18 mouse cellular contexts compared by ENCODE assay signal in the genomic region with DNA sequence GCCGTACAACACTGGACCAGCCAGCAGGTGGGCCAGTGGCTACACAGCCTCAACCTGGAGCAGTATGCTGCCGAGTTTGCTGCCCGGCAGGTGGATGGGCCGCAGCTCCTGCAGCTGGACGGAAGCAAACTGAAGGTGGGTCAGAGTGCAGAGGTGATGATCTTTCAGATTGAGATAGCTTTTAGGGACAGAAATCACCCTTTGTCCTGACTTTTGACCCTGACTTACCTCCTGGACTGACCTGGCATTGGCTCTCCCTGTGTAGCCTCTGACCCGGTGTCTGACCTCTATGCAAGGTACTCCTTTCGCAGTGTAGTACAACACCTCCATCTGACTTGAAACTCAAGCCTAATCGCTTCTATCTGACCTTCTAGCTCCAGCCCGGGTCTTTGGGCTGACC. TPM values are rescaled to one million over a fixed set of nuclear protein-coding genes. Genes with fewer than 3 reads are reported as not detected.
"Had no signal": no experiment of that assay in that cellular context is flagged by ENCODE, and none has a peak within 500 bp of the region (broad histone marks: within the 10 kb centered on the region; RNA-seq: fewer than 3 reads in every experiment).

No protein-coding gene starts in this region.

- H3K27me3 ChIP-seq: midbrain, embryonic 12.5 days; neural tube, embryonic 12.5 days; stomach, embryonic 15.5 days had no signal

- ATAC-seq: midbrain, embryonic 16.5 days had no signal

- H3K9ac ChIP-seq: lung, embryonic 14.5 days; midbrain, embryonic 12.5 days; neural tube, embryonic 12.5 days; stomach, embryonic 15.5 days had no signal

- DNase-seq: lung, adult 18-20 months; lung, embryonic 14.5 days; lung, postnatal 10 days; lung, postnatal 4 days; midbrain, embryonic 14.5 days; right cerebral cortex, postnatal 14 days; thymus, postnatal 14 days; thymus, postnatal 36 days had no signal

- H3K4me2 ChIP-seq: lung, embryonic 14.5 days; midbrain, embryonic 12.5 days; neural tube, embryonic 12.5 days; stomach, embryonic 15.5 days had no signal

- H3K9me3 ChIP-seq: midbrain, embryonic 10.5 days; midbrain, embryonic 12.5 days; neural tube, embryonic 12.5 days; stomach, embryonic 15.5 days had no signal

- H3K27ac ChIP-seq: midbrain, embryonic 10.5 days; neural tube, embryonic 12.5 days; stomach, embryonic 15.5 days; stomach, postnatal 0 days had no signal

- H3K4me3 ChIP-seq: midbrain, embryonic 10.5 days; midbrain, embryonic 12.5 days; neural tube, embryonic 12.5 days; stomach, embryonic 15.5 days had no signal

- H3K4me1 ChIP-seq: midbrain, embryonic 12.5 days had no signal

RNA-seq across cellular contexts. Expression of a gene that starts 47.4 kb away (rescaled TPM):
- total RNA-seq: megakaryocyte, adult 5-6 weeks; megakaryocyte-erythroid progenitor cell, adult 5-6 weeks; neutrophil, adult 5-6 weeks had no signal
- polyA plus RNA-seq: lung, embryonic 14.5 days; midbrain, embryonic 12.5 days; midbrain, embryonic 14.5 days; neural tube, embryonic 14.5 days had no signal
